Mouse (Mus musculus) cerebellum, adult 11 months (tissue): ENCODE data around the gene Creb3l2.
"Not testable (repeated sequence)": the region's sequence is repeated elsewhere in the genome, so short reads cannot be mapped to it uniquely, and the experiment has no call there.

Experiments used
- DNase-seq: peaks from one replicate; pipeline ENCODE4 v3.0.0; 2022

The Creb3l2 gene

GRCm38 (mm10) chr6:37407876-37408275, 34.1 kb downstream of the Creb3l2 start:
- no peak for DNase-seq

GRCm38 (mm10) chr6:37406903-37407302, 35.0 kb downstream of the Creb3l2 start:
- no peak for DNase-seq

- DNase-seq = no peak
Observed at GRCm38 (mm10) chr6:37406018-37406417, 35.9 kb downstream of the Creb3l2 start.

- DNase-seq = no peak
Observed at GRCm38 (mm10) chr6:37404325-37404724, 37.6 kb downstream of the Creb3l2 start.

- DNase-seq = no peak
Observed at GRCm38 (mm10) chr6:37401928-37402327, 40.0 kb downstream of the Creb3l2 start.

- no peak for DNase-seq
Observed at GRCm38 (mm10) chr6:37400866-37401525, 41.0 kb downstream of the Creb3l2 start.

GRCm38 (mm10) chr6:37400167-37400566, 41.8 kb downstream of the Creb3l2 start:
- no peak for DNase-seq

GRCm38 (mm10) chr6:37398943-37399342, 43.0 kb downstream of the Creb3l2 start:
- DNase-seq = no peak

- no peak for DNase-seq
Observed at GRCm38 (mm10) chr6:37397973-37398372, 44.0 kb downstream of the Creb3l2 start.

- DNase-seq = no peak
Observed at GRCm38 (mm10) chr6:37397254-37397653, 44.7 kb downstream of the Creb3l2 start.

- DNase-seq = no peak
Observed at GRCm38 (mm10) chr6:37396127-37396526, 45.8 kb downstream of the Creb3l2 start.

- DNase-seq = no peak
Observed at GRCm38 (mm10) chr6:37393263-37393662, 48.7 kb downstream of the Creb3l2 start.

GRCm38 (mm10) chr6:37392262-37392661, 49.7 kb downstream of the Creb3l2 start:
- DNase-seq = no peak

GRCm38 (mm10) chr6:37391313-37391712, 50.6 kb downstream of the Creb3l2 start:
- DNase-seq = no peak

- DNase-seq = no peak
Observed at GRCm38 (mm10) chr6:37388960-37389359, 53.0 kb downstream of the Creb3l2 start.

GRCm38 (mm10) chr6:37388501-37388900, 53.4 kb downstream of the Creb3l2 start:
- DNase-seq = no peak

- DNase-seq = no peak
Observed at GRCm38 (mm10) chr6:37387281-37387680, 54.7 kb downstream of the Creb3l2 start.

- DNase-seq = no peak
Observed at GRCm38 (mm10) chr6:37385602-37386285, 56.2 kb downstream of the Creb3l2 start.

- no peak for DNase-seq
Observed at GRCm38 (mm10) chr6:37382761-37383160, 59.2 kb downstream of the Creb3l2 start.

- DNase-seq = no peak
Observed at GRCm38 (mm10) chr6:37377836-37378580, 63.9 kb downstream of the Creb3l2 start.

- DNase-seq = not testable (repeated sequence)
Observed at GRCm38 (mm10) chr6:37377387-37377786, 64.6 kb downstream of the Creb3l2 start.

- DNase-seq = no peak
Observed at GRCm38 (mm10) chr6:37375452-37375851, 66.5 kb downstream of the Creb3l2 start.

- no peak for DNase-seq
Observed at GRCm38 (mm10) chr6:37371341-37371740, 70.6 kb downstream of the Creb3l2 start.

- no peak for DNase-seq
Observed at GRCm38 (mm10) chr6:37370566-37370965, 71.4 kb downstream of the Creb3l2 start.
